Mouse (Mus musculus): ENCODE results near the gene Rpgrip1l. TPM values are rescaled to one million over a fixed set of nuclear protein-coding genes. Genes with fewer than 3 reads are reported as not detected.

Gene Rpgrip1l
- total and polyA plus RNA-seq, 3 experiments, result 2.1 to 5.0 (median 3.8) TPM

- Histone ChIP-seq H3K36me3 (replicated peaks in 1 of 2; ENCODE audit: control insufficient read depth in 1 of 2, insufficient read depth in 1 of 2, low read length in 1 of 2) (peaks cover 0 to 5% of the 10 kb centered on the region in 2 experiments), H3K27ac (ENCODE audit: insufficient read depth, low read depth) (no peak overlapping the region), H3K27me3 (replicated peaks) (no peaks in the 10 kb centered on the region), H3K9me3 (replicated peaks; ENCODE audit: low read length) (no peaks in the 10 kb centered on the region), H3K9ac (ENCODE audit: insufficient read depth, low read depth) (no peak overlapping the region), H3K4me2 (ENCODE audit: insufficient read depth, low read depth, poor library complexity, severe bottlenecking) (no peak overlapping the region), H3K4me1 (ENCODE audit: control insufficient read depth in 1 of 2, insufficient read depth in 2 of 2) (peaks cover 0 to 4% of the 10 kb centered on the region in 2 experiments; a peak in 1 of 4 replicates), H3K79me2 (replicated peaks; ENCODE audit: control insufficient read depth, extremely low read depth, insufficient read depth, poor library complexity, severe bottlenecking) (no peaks in the 10 kb centered on the region), H3K4me3 (replicated peaks in 1 of 3; ENCODE audit: low read depth in 2 of 3, low read length in 2 of 3, poor library complexity in 1 of 3) (no peak overlapping the region)
- in situ Hi-C loops (cut with MboI; ENCODE audit: low pct_ligation_motif_present, low pct_unique_long_range_greater_than_20kb, low sequenced_read_pairs) (no loop called here), dilution Hi-C loops (cut with MboI; ENCODE audit: extremely low pct_ligation_motif_present, extremely low pct_unique_long_range_greater_than_20kb, low sequenced_read_pairs) (no loop called here)
- no peak for DNase-seq (ENCODE audit: extremely low read depth)
- no peak for TF ChIP-seq NRF1 (IDR thresholded peaks at IDR 0.05; ENCODE audit: low read depth, low read length)
- no peak for TF ChIP-seq TBP (conservative IDR thresholded peaks at IDR 0.05; ENCODE audit: low read depth, low read length)
- no peak for TF ChIP-seq MEF2A (IDR thresholded peaks at IDR 0.05; ENCODE audit: borderline replicate concordance, low read depth, low read length)
- TF ChIP-seq POLR2AphosphoS2 (IDR thresholded peaks at IDR 0.05; ENCODE audit: low read depth, low read length), result no peak
- TF ChIP-seq SMC3 (IDR thresholded peaks at IDR 0.05; ENCODE audit: low read depth, low read length), result no peak
- no peak for TF ChIP-seq PAX5 (IDR thresholded peaks at IDR 0.05; ENCODE audit: low read length)
- no peak for TF ChIP-seq CHD1 (IDR thresholded peaks at IDR 0.05; ENCODE audit: low read depth, low read length)
- TF ChIP-seq UBTF (IDR thresholded peaks at IDR 0.05; ENCODE audit: low read depth, low read length), result no peak
- no peak for TF ChIP-seq USF1 (IDR thresholded peaks at IDR 0.05; ENCODE audit: low read depth, low read length)
- no peak for TF ChIP-seq JUND (conservative IDR thresholded peaks at IDR 0.05; ENCODE audit: low read depth, low read length)
- TF ChIP-seq GABPA (IDR thresholded peaks at IDR 0.05; ENCODE audit: insufficient replicate concordance, low read depth, low read length), result no peak
- no peak for TF ChIP-seq POLR2A (IDR thresholded peaks at IDR 0.05; ENCODE audit: low read depth, low read length)
- no peak for TF ChIP-seq MAZ (IDR thresholded peaks at IDR 0.05; ENCODE audit: low read depth, low read length)
- no peak for TF ChIP-seq CHD2 (IDR thresholded peaks at IDR 0.05; ENCODE audit: low read length)
- no peak for TF ChIP-seq RAD21 (IDR thresholded peaks at IDR 0.05; ENCODE audit: low read depth, low read length)
- no peak for TF ChIP-seq MAX (IDR thresholded peaks at IDR 0.05; ENCODE audit: low read length)
- TF ChIP-seq ELF1 (IDR thresholded peaks at IDR 0.05; ENCODE audit: low read depth, low read length), result no peak
- TF ChIP-seq EP300 (IDR thresholded peaks at IDR 0.05; ENCODE audit: low read length), result no peak
- TF ChIP-seq ZNF384 (IDR thresholded peaks at IDR 0.05; ENCODE audit: low read depth, low read length), result no peak
These were observed 95.8 kb downstream of the Rpgrip1l start for GRCm38 (mm10) chr8:91217062-91217905.

GRCm38 (mm10) chr8:91214287-91214686 lies 98.8 kb downstream of the Rpgrip1l start:
- in situ Hi-C loops (cut with MboI; ENCODE audit: low pct_ligation_motif_present, low pct_unique_long_range_greater_than_20kb, low sequenced_read_pairs), result no loop called here
- H3K4me3 ChIP-seq (replicated peaks in 1 of 3; ENCODE audit: low read depth in 2 of 3, low read length in 2 of 3, poor library complexity in 1 of 3), result no peak overlapping the region
- H3K27ac ChIP-seq (ENCODE audit: insufficient read depth, low read depth), result no peak overlapping the region
- no peaks in the 10 kb centered on the region for H3K36me3 ChIP-seq (replicated peaks in 1 of 2; ENCODE audit: control insufficient read depth in 1 of 2, insufficient read depth in 1 of 2, low read length in 1 of 2)
- no peak overlapping the region for H3K9ac ChIP-seq (ENCODE audit: insufficient read depth, low read depth)
- peaks cover 0 to 4% of the 10 kb centered on the region in 2 experiments; a peak in 1 of 4 replicates for H3K4me1 ChIP-seq (ENCODE audit: control insufficient read depth in 1 of 2, insufficient read depth in 2 of 2)
- no peaks in the 10 kb centered on the region for H3K9me3 ChIP-seq (replicated peaks; ENCODE audit: low read length)
- no peak overlapping the region for H3K4me2 ChIP-seq (ENCODE audit: insufficient read depth, low read depth, poor library complexity, severe bottlenecking)
- dilution Hi-C loops (cut with MboI; ENCODE audit: extremely low pct_ligation_motif_present, extremely low pct_unique_long_range_greater_than_20kb, low sequenced_read_pairs), result no loop called here
- TF ChIP-seq MXI1 (IDR thresholded peaks at IDR 0.05; ENCODE audit: low read depth, low read length) (no peak), ETS1 (conservative IDR thresholded peaks at IDR 0.05; ENCODE audit: low read depth, low read length) (no peak), ZMIZ1 (IDR thresholded peaks at IDR 0.05; ENCODE audit: low read depth, low read length) (no peak), BHLHE40 (IDR thresholded peaks at IDR 0.05; ENCODE audit: low read depth, low read length) (no peak), KAT2A (IDR thresholded peaks at IDR 0.05; ENCODE audit: insufficient replicate concordance, low read length) (no peak), SIN3A (IDR thresholded peaks at IDR 0.05; ENCODE audit: low read length) (no peak), JUND (conservative IDR thresholded peaks at IDR 0.05; ENCODE audit: low read depth, low read length) (no peak), MYC (IDR thresholded peaks at IDR 0.05; ENCODE audit: low read depth, low read length) (no peak), MEF2A (IDR thresholded peaks at IDR 0.05; ENCODE audit: borderline replicate concordance, low read depth, low read length) (no peak), RCOR1 (conservative IDR thresholded peaks at IDR 0.05; ENCODE audit: low read depth, low read length) (no peak), TCF12 (IDR thresholded peaks at IDR 0.05; ENCODE audit: low read depth, low read length) (no peak), USF1 (IDR thresholded peaks at IDR 0.05; ENCODE audit: low read depth, low read length) (no peak), MAZ (IDR thresholded peaks at IDR 0.05; ENCODE audit: low read depth, low read length) (no peak), JUN (IDR thresholded peaks at IDR 0.05; ENCODE audit: insufficient read depth, low read depth, low read length) (no peak)
- H3K27me3 ChIP-seq (replicated peaks), result no peaks in the 10 kb centered on the region
- DNase-seq (ENCODE audit: extremely low read depth), result no peak
- H3K79me2 ChIP-seq (replicated peaks; ENCODE audit: control insufficient read depth, extremely low read depth, insufficient read depth, poor library complexity, severe bottlenecking), result no peaks in the 10 kb centered on the region

Data from CH12.LX (cell line).